Mouse (Mus musculus) lung, postnatal 25 days (tissue): ENCODE measurements at regions not wholly inside any gene's neighbourhood (a gene's known extent, or its start where the extent isn't known, plus 50 kb on each side); places are given as distances from the start of the nearest gene placed in this dataset.
"Not testable (repeated sequence)": the region's sequence is repeated elsewhere in the genome, so short reads cannot be mapped to it uniquely, and the experiment has no call there.

Experiments
- DNase-seq: peaks from one replicate; pipeline ENCODE4 v3.0.0; 2022; ENCODE audit warnings: low spot score

DNA sequence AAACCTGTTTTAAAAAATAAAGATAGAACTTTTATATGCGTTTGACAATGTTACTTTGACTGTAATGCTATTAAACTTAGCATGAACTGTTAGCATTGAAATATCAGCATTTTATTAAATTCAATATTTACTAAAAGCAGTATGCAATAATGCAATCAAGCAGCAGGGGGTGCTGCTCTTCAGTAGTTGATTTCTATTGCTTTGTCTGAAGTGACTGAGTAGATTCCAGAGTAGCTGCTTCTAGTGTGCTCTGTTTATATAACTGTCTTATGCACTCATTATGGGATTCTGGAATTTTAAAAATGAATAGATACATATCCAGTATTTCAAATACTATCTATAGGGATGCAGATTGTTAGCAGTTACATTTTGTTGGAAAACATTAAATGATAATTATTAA, 146.2 kb downstream of the Gm28710 start:
- DNase-seq, result peak; percentile 36

DNA sequence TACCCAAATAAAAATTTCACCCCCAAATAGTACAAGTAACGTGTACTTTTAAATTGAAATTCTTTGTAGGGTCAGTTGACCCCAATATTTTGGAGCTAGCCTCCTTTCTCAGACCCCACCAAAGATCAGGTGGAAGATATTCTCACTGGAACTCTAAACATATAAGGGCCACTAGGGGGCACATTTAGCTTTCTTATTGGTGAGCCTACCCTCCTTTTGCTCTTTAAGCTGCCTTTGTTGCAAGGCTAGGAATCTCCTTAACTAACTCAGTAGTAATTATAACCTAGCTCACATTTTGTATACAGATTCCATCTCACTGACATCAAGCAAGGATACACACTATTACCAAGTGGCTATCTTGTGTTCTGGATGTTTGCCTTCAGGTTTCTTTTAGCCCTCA, 155.8 kb downstream of the Gm28710 start:
- DNase-seq, result peak; percentile 26

DNA sequence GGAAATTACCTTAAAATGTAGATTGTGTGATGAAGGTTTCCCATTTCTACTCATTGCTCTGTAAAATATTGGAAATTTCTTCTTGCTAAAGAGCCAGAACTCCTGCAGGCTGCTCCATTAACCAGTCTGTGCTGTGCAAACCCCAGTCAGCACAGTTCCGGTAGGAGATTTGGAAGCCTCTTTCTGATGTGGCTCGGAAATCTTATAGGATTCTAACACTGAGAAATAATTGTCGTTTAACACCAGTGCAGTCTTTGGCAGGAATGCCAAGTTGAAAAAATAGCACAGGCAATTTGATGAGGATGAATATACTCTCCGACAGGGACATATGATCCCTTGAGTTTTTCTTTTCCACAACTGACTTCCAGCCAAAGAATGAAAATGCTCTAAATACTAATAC, 176.1 kb downstream of the Gm28710 start:
- DNase-seq, result no peak

DNA sequence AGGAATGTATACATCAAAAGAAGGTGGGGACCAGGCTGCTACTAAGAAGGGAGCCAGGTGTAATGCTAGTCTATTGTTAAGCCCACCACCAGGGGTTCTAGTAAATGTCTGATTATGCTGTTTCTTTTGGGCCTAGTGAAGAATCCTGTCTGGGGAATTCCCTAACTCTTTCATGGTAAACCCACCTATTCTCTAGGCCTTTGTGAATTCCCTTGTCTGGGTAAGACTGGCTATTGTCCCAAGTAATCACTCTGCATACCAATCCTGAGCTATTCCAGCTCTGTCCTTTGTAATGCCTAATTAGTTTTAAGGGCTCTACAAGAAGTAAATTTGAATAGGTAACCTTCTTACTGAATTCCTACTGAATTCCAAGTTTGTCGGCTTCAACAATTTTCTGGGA, 177.2 kb downstream of the Gm28710 start:
- not testable (repeated sequence) for DNase-seq

DNA sequence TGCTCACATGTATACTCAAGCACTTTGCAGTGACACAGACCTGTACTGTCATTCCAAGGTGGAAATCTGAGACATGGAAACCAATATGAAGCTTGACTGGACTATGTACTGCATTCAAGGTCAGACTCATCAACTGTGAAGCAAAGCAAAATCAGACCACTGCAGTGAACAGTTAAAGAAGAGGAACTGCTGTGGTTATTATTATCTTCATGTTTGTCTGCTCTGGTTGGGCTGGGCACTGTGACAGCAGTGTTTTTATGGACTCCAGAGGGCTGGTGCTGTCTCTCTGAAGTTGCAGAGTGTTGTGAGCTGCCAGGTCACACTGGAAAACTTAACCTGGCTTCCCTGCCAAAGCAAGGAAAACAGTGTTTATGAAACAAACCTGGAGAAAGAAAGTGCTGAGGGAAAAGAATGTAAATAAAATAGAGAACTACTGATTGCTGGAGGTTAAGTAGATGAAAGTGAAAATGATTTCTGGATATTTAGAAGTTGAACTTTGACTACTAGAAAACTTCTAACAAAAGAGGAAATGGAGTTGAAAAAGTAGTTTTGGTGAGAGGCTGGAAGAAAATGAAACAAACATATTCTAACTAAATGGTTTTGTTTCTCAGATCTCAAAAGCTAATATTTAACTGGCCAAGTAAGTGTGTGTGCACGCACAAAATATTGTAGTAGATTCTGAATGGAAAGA, 181.7 kb downstream of the Gm28710 start:
- peak; percentile 2 for DNase-seq

DNA sequence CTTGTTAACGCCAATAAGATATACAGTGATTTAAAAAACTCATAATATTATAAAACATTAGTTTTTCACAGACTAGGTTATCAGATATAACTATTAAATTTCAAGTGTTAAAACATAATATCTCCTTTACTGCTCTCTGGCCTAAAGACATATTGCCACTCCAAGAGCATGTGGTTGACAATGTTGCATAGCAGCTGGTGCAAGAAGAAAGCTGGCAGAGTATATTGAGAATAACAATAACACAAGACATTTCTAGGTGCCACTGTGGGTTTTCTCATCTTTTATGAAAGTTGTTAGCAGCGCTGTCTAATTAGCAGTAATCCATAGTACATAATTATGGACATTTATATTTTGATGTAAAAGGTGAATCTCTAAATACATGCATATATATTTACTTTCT, 184.4 kb downstream of the Gm28710 start:
- no peak for DNase-seq

DNA sequence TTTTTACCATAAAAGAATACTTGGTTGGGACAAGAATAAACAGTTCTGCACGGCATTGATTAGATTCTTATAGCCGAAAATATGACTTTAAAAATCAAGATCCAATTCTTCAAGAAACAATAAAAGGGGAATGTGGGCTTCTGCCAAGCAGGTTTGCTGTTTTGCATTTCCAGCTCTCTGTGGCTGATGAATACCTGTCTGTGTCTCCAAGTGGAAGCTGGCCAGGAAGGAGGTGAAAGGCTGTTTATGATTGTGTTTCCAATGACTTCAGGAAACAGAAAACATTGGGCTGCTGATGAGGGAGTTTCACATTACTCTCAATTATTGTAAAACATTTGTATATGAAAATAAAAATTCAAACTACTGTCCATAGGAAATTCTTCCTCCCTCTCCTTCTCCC, 193.3 kb downstream of the Gm28710 start:
- no peak for DNase-seq

DNA sequence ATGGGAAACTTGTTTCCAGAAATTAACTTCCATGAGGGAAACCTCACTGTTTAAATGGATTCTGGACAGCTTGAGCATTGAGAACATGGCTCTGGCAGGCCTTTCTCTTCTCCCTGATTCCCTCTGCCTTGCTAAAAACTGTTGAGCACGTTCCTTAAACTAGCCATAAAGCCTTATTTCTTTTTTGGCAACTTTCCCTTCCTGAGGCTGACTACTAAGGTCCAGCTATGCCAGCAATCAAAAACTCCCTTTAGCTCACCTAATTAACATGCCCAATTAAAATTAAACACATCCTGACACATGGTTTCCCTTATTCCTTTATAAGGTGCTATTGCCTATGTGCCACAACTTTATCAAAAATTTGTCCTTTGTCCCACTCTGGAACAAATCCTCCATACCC, 199.9 kb downstream of the Gm28710 start:
- DNase-seq, result no peak

DNA sequence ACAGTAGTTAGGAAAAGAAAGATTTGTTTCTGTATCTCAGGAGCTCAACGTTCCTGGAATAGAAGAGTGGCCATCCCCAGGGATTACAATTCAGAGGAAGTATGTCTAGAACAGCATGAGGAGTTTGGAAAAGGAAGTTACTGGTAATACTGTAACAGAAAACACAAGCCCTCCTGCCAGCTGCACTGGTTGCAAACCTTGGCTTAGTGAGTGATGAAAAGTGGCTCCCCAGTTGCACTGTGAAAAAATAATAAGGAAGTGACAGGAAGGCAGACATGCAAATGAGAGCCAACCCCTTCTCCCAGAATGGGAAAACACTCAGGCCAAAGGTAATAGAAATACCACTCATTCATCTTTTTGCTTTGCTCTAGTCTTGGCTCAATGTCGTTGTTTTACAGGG, 207.6 kb downstream of the Gm28710 start:
- DNase-seq, result no peak

DNA sequence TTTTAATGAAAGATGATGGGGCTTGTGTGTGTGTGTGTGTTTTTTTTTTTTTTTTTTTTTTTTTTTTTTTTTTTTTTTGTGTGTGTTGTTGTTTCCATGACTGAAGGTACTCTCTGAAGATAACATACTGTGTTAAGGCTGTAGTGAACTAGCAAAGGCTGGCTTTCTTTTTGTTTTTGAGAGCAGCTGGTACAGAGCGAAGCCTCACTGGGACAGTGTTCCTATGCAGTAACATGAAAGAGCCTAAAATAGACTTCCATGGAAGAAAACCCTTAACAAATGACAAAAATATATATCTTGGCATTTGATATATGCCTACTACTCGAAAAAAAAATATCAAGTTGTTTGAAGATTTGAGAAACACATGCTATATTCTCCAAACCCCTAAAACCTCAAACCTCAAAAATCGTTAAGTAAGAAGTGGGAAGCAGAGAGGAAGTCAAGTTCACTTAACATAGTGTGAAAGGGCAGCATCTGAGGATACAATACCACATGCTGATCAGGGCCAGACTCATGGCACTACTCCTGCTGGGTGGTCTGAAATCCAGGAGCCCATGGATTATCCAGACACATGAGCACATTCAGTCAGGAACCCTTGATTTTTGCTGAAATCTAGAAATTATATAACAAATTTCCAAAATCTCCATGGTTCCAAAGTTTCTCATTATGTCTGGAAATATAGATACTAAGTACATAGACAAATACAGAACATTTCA, 215.4 kb downstream of the Gm28710 start:
- no peak for DNase-seq

DNA sequence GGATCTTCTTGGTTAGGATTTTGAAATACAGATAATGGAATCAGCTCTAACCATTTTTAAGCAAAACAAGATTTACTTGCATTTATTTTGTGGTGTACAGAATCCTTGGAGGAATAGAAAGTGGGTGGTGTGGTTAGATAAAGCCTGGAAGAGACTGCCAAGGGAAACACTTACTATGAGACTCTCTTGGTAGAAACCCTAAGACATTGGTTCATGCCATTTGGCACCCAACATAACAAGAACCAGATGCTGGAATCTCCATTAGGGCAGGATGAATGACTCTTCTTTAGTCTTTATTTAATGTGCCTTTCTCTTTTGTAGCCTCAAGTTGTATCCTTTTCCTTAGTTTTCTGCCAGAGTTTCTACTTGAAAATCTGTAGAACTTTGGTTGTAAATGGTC, 230.0 kb downstream of the Gm28710 start:
- no peak for DNase-seq

DNA sequence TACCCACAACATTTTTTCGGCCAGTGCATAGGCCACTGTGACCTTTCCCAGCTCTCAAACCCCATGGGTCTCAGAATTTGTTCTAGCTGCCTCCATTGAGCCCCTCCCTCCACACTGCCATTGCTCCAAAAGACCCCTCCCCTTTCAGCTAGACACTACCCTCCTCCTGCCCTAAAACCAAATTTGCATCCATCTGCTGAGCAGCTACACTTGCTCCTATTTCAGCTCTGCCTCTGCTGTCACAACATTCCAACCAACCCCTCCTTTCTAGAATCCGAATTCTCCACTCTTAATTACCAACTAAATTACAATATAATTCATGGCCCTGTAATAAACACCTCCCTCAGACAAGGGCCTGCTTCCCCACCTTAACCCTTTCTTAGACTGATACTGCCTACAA, 262.3 kb downstream of the Gm28710 start:
- DNase-seq, result no peak

DNA sequence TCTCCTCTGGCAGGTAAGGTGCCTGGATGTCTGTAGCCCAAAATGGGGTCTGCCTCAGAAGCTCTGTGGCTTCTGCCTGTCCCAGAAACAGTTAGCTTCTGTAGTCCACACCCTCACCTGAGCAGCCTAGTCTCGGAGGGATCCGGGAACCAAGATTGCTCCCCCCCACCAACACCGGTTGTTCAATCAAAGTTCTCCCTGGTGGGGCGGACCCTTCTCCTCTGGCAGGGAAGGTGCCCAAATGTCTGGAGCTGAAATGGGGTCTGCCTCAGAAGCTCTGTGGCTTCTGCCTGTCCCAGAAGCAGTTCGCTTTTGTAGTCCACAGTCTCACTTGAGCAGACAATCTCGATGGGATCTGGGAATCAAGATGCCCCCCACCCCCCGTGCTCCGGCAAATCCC, 273.0 kb downstream of the Gm28710 start:
- no peak for DNase-seq

DNA sequence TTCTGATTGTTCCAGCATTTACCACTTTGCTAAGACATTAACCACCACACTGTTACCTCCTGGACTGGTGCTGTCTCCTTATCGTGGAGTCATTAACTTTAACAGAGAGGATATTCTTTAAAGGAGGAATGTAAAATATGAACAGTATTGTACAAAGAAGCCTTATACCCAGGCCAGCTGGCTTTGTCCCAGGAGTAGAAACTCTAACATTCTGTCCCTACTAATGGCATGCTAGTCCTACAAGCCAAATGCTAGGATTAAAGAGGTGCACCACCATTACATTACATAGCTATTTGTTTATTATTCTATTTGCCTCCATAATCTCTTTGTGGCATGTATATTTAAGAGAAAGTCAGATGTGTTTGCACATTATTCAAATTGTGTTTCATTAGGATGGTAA, 288.8 kb downstream of the Gm28710 start:
- no peak for DNase-seq

DNA sequence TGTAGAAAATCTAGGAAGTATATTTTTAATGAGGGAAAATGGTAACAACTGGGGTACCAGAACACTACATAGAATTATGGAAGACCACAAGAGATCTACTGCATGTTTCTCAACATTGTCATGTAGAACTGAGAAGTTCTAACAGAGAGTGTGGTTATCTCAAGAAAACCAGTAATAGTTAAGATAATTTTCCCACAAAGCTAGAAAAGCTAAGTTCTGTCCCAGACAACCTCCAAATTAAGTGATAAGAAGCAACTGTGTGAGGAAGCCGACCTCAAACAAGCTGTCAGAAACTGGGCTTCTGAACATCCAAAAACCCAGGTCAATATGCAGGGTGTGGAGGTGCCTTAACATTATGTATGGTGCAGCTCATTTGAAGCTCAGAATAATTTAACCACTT, 261.4 kb upstream of the Speer4f2 start:
- DNase-seq, result no peak

DNA sequence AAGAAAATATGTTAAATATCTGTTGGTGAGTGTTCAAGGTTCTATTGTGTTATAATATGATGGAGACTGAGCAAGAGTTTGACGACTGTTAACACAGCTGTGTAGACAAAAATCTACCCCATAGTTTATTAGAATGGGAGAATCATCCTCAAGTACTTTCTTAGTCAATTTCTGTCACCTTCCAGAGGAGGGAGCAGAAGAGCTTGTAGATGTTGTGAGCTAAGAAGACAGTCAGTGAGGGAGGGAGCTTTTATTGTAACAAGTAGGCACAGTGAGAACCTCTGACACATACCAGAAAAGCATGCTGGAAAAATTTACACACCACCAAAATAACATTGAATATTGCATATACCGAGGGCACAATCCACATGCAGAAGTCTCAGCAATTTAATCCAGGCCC, 261.0 kb upstream of the Speer4f2 start:
- peak; percentile 32 for DNase-seq

DNA sequence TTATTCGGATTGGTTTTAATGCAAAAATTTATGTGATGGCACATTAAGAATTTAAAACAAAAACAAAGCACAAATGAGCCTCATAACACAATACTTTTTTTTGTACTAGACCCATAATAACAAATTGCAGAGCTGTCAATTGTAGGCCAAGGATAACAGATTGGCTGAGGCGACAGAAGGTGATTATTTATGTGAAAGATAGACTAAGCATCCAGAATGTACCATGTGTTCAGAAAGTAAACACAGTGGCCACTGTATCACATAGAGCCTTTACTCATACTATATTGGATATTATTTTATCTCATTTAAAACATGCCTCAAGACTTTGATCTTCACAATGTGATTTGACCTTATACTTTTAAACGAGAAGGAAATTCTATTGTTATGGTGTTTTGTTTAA, 257.9 kb upstream of the Speer4f2 start:
- DNase-seq, result no peak

DNA sequence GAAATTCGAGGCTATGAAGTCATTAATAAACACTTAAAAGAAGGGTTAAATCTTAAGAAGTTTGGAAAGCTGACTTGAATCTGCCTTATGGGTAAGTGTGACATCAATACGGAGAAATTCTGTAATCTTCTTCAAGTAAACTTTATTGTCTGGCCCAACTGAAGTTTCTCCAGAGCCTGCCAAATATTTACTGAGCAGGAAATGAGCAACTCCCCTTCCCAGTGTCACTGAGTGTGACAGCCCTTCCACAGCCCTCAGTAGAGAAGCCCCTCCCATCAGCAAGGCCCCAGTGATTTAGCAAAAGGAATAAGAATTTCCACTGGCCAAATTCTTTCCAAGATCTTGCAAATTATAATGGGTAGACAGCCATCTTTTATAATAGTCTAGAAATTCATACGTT, 256.9 kb upstream of the Speer4f2 start:
- peak; percentile 64 for DNase-seq

DNA sequence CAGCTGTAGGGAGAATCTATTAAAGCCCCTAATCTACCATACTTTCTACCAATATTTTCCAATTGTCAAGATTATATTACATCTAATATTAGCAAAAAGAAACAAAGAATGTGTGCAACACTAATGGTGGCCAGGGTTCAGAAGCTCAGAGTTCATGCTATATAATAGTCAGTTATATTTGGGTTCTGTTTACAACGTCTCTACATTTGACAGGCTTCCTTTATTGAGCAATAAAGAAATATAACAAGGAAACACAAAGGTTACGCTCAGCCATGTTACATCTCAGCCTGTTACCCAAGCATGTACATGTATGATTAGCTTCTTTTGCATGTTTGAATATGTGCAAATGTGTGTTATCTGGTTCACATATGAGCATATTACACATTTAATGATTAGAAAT, 247.7 kb upstream of the Speer4f2 start:
- no peak for DNase-seq

DNA sequence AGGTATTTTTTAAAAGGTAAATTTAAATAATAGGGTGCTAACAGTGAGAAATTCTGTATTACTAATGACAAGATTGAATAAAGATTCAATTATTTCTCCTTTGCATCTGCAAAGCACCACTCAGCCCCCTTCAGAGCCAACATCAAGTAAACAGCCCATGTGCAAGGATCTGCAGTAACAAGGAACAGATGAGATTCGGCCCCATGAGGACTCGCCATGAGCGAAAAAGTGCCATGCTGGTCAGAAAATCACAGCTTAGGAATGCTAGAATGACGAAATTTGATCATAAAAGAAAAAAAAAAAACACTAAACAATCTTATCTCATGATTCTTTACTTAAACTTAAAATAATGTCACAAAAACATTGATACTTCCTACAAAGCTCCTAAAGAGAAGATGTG, 245.5 kb upstream of the Speer4f2 start:
- DNase-seq, result no peak

DNA sequence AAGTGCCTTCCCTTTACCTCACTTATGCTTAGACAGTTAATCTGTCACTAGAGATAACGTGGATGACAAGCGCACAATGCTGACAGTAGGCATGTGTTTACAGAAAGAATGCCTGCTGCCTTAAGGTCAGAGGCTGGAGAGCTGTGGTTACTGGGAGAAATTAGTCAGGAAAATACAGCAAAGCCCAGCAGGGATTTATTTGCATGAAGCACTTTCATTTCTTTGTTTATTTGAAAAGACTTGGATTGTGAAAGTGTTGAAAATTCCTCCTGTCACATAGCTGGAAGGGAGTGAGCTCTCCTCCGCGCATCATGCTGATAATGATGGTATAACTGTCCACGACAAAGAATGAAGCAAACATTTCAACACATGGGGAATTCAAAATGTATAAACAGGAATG, 237.5 kb upstream of the Speer4f2 start:
- DNase-seq, result peak; percentile 25

DNA sequence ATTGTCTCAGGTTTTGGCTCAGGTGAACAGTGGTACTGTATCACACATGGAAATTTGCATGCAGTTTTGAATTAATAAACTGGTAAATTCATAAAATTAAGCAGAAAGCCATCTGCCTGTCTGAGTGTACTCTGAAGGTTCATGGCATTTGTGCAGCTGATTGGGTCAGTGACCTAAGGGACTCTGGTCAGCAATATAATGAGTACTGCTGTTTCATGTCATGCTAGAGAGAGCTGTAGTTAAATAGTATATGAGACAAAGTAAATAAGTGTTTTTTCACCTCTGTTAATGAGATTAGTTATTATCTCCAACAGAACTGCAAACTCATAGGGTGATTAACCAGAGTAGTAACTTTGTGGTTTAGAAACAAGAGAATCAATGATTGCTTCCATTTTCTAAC, 231.4 kb upstream of the Speer4f2 start:
- DNase-seq, result no peak

DNA sequence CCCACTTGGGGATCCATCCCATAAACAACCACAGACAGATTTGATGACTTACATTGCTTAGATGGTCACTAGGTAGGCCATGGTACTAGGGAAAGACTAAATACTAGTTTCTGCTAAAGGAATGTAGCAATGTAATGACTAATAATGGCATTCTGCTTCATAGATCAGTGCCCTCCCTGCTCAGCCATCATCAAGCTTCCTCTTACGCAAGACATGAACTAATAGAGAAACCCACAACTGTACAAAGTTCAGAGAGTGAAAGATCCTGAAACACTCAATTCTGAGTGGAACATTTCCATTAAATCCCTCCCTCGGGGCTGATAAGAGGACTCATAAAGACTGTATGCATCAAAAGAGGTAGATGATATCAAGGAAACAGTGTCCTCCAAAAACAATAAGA, 198.4 kb upstream of the Speer4f2 start:
- DNase-seq, result no peak

DNA sequence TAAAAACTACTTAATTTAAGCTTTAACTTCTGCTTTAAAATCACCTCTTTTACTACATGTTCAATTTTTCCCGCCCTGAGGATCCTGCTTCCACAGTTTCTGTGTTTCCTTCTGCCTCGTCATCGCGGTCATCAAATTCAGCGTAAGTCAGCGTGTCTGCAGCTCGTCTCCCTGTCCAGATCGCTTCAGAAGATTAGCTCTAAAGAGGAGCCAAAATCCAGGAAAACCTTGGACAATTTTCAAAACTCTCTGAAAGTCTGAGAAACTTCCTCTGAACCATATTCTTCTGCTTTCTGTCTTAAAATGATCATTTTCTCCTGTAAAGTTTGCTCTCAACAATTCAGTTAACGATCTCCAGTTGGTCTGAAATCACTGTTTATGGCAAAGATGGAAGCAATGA, 196.2 kb upstream of the Speer4f2 start:
- DNase-seq, result no peak
